Mouse (Mus musculus) brown adipose tissue, adult 24 weeks (tissue): ENCODE data around the gene St3gal6. TPM values are rescaled to one million over a fixed set of nuclear protein-coding genes. Genes with fewer than 3 reads are reported as not detected.

Experiments used
- H3K27ac ChIP-seq: fragments of 200-500 bp; replicated peaks from 2 replicates; pipeline ENCODE4 v1.5.1; 2012; ENCODE audit warnings: low read depth, mild to moderate bottlenecking, low read length
- H3K4me1 ChIP-seq: fragments of 200-500 bp; 2 replicates; pipeline ENCODE4 v1.6.1; 2012; ENCODE audit warnings: low read length, mixed read lengths; ENCODE audit not compliant: control insufficient read depth, insufficient read depth, insufficient read length
- H3K4me3 ChIP-seq: fragments of 200-500 bp; 2 replicates; pipeline ENCODE4 v1.5.1; 2012; ENCODE audit warnings: low read depth, mild to moderate bottlenecking, low read length, moderate library complexity; ENCODE audit not compliant: insufficient read depth
- polyA plus RNA-seq: library from polyadenylated mRNA; stranded (reverse); fragments of >200 nt; gene quantifications from 2 replicates; pipeline ENCODE4 v1.2.4, GENCODE M21; 2012; ENCODE audit not compliant: missing spikeins, insufficient read depth, insufficient read length

St3gal6 gene
- polyA plus RNA-seq = 39.7 and 40.3 TPM in 2 replicates

GRCm38 (mm10) chr16:58523972-58524850, at the start of gene St3gal6:
Gene St3gal6, minus strand, starts transcription at chr16:58524243.
- H3K4me1 ChIP-seq = peaks cover 13% of the 10 kb centered on the region; the same call in 1 of the 2 replicates
- H3K4me3 ChIP-seq = peak within 1 kb of the TSS; percentile 70
- peak within 1 kb of the TSS; percentile 93 for H3K27ac ChIP-seq

DNA sequence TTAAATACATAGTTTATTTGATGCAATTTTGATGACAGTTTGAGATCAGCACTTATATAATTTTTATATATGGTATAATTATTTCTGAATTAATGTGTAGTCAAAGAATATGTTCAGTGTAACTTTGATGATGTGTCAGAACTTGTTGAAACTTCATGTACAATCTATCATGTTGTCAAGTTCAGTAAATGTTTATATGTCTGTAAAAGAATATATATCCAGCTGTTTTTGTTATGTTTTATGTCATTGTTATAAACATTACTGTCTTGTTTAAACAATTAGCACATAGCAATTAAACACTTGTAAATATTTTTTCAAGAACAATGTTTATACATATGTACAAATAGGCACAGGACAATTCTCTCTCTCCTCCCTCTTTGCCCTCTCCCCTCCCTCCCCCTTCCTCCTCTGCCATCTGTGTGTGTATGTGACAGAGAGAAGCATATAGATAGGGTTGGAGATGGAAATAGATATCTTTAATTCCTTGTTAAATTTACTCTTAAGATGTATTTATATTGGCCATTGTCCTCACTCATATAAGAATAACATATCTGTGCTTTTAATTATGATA, 46.7 kb upstream of the St3gal6 start:
- Histone ChIP-seq H3K27ac (no peak overlapping the region), H3K4me3 (no peak overlapping the region), H3K4me1 (no peaks in the 10 kb centered on the region)

- Histone ChIP-seq H3K27ac (no peak overlapping the region), H3K4me3 (no peak overlapping the region), H3K4me1 (no peaks in the 10 kb centered on the region)
These were observed 37.2 kb upstream of the St3gal6 start for GRCm38 (mm10) chr16:58561196-58561595.

- H3K4me1 ChIP-seq = no peaks in the 10 kb centered on the region
- H3K27ac ChIP-seq = no peak overlapping the region
- H3K4me3 ChIP-seq = no peak overlapping the region
These were observed 32.2 kb upstream of the St3gal6 start for GRCm38 (mm10) chr16:58556067-58556830.

GRCm38 (mm10) chr16:58554673-58555072, 30.6 kb upstream of the St3gal6 start:
- H3K4me3 ChIP-seq = no peak overlapping the region
- no peaks in the 10 kb centered on the region for H3K4me1 ChIP-seq
- H3K27ac ChIP-seq = no peak overlapping the region

DNA sequence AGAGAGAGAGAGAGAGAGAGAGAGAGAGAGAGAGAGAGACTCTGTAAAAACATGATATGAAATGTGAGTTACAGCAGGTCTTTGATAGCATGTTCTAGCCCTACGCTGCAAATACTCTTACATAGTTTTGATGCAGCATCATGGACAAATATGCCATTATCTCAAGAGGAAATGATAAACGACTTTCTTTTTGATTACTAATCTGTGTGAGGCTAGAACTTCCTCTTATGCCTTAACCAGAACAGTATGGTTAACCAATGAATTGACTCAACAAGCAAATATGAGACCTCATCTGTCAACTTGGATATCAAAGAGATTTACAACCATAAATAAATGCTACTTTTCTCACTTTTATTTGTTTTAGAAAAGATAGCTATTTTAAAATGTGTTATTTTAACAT, 24.0 kb upstream of the St3gal6 start:
- no peaks in the 10 kb centered on the region for H3K4me1 ChIP-seq
- H3K4me3 ChIP-seq = no peak overlapping the region

DNA sequence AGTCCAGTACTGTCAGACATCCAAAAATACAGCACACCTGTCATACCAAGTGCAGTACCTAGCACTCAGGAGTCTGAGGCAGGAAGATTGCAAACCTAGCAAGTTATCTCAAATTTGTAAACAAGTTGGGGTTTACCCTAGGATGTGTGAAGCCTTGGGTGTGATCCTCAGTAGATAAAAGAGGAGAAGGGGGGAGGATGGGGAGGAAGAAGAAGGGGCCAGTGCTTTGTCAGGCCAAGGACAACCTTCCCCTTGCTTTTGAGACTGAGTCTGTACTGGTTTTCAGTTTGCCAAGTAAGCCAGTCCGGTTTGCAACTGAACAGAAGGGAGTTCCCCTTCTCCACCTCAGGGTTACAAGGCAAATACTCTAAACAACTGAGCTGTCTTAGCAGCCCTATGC, 22.1 kb upstream of the St3gal6 start:
- H3K4me1 ChIP-seq = no peaks in the 10 kb centered on the region
- no peak overlapping the region for H3K27ac ChIP-seq

More for the DNA sequence above, 24.0 kb upstream of the St3gal6 start:
- no peak overlapping the region for H3K27ac ChIP-seq

DNA sequence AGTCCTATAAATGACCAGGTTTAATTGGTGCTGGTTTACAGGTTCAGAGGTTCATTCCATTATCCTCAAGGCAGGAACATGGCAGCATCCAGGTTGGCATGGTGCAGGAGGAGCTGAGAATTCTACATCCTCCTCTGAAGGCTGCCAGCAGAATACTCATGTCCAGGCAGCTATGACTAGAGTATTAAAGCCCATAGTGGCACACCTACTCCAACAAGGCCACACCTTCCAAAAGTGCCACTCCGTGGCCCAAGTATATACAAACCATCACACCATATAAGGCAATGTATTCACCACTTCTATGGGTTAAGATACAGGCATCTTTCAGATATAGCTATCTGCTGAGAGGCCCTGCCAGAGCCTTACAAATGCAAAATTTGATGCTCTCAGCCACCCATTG, 15.4 kb upstream of the St3gal6 start:
- H3K27ac ChIP-seq = no peak overlapping the region
- H3K4me1 ChIP-seq = peaks cover 7% of the 10 kb centered on the region
- no peak overlapping the region for H3K4me3 ChIP-seq

More for the DNA sequence above, 22.1 kb upstream of the St3gal6 start:
- H3K4me3 ChIP-seq = no peak overlapping the region

DNA sequence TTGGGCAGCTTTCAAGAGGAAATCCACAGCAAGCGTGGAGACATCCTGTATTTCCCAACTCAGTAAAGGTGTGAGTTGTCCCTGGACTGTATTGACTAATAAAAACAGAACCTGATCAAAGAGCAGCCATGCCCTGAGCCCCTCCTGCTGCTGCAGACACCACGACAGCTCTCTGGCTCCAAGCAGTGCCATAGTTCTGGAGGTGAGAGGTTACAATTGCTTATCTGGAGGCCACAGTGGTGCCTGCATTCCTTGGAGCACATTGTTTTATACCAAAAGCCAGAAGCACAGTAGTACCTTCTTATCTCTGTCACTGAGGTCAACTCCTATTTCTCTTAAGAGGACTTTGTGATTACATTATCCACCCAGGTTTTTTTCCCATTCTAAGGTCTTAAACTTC, 15.0 kb upstream of the St3gal6 start:
- Histone ChIP-seq H3K4me1 (peaks cover 7% of the 10 kb centered on the region), H3K27ac (no peak overlapping the region), H3K4me3 (no peak overlapping the region)

GRCm38 (mm10) chr16:58536076-58536475, 12.0 kb upstream of the St3gal6 start:
- Histone ChIP-seq H3K27ac (no peak overlapping the region), H3K4me1 (peaks cover 7% of the 10 kb centered on the region), H3K4me3 (no peak overlapping the region)

DNA sequence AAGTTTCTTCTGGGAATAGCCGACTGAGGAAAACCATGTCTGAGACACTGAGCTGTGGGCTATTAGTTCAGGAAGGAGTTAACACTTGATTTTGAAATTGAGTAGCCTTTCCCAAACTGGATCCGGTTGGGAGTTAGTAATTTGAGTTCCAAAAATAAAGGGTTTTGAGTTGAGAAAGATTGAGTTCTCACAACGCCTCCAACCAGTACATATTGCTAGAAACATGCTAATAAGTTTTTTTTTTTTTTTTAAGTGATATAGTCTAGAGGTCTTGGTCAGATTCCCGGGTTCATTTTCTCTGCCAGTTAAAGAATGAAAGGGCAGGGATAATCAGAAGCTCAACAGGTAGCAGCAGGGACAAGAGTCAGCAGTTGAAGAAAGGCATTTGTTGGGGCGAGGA, 11.2 kb upstream of the St3gal6 start:
- H3K27ac ChIP-seq = no peak overlapping the region
- peaks cover 7% of the 10 kb centered on the region for H3K4me1 ChIP-seq

DNA sequence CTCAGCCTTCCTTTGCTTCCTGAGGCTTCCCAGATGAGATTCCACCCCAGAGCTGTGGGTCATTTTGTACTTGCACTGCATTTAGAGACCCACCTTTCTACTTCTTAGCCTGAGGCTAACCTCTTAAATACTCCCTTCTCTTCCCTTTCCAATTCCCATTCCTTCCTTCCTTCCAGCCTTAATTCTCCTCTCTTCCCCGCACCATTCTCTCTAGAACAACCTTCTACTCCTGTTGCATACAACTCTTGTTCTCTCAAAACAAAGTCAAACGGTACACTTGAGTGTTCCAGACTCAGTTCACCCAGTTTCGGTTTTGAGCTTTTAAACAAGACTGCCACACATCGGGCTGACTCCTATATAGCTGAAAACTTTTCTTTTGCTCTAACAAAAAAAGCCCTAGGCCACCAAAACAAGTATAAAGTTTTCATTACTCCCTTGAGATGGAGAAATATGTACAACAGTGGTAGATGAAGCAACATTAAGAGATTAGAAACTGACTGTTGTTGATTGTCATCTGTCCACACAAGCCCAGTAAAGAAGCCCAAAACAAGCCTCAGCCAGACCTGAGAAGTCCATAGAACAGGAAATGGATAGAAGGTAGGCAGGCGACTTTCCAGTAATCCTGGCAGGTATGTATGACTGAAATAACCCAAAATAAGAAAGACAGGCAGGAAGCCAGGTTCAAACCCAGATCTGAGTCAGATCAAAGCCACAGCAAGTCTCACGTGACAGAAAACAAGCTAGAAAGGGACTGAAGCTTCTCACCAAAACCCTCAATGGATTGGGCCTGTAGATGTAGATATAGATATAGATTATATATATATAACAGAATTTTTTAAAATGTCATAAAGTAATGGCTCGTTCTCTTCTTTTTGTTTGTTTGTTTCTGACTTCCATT, 10.5 kb upstream of the St3gal6 start:
- H3K4me1 ChIP-seq = peaks cover 7% of the 10 kb centered on the region
- H3K4me3 ChIP-seq = no peak overlapping the region
- no peak overlapping the region for H3K27ac ChIP-seq

More for the DNA sequence above, 11.2 kb upstream of the St3gal6 start:
- no peak overlapping the region for H3K4me3 ChIP-seq

- Histone ChIP-seq H3K4me3 (no peak overlapping the region), H3K27ac (no peak overlapping the region), H3K4me1 (peaks cover 4% of the 10 kb centered on the region)
These were observed 9.7 kb upstream of the St3gal6 start for GRCm38 (mm10) chr16:58533742-58534141.

- peaks cover 3% of the 10 kb centered on the region for H3K4me1 ChIP-seq
- H3K27ac ChIP-seq = no peak overlapping the region
- H3K4me3 ChIP-seq = no peak overlapping the region
These were observed 9.2 kb upstream of the St3gal6 start for GRCm38 (mm10) chr16:58533254-58533653.
